Mouse (Mus musculus) subcutaneous adipose tissue, adult 2 months (tissue): ENCODE results near the gene Lct. TPM values are rescaled to one million over a fixed set of nuclear protein-coding genes. Genes with fewer than 3 reads are reported as not detected.

Experiments used
- polyA plus RNA-seq: library from polyadenylated mRNA; depleted of rRNA; stranded (reverse); fragments of >200 nt; gene quantifications from 2 replicates; pipeline ENCODE4 v1.2.3, GENCODE M21; 2012; ENCODE audit warnings: low replicate concordance; rRNA removed

Gene Lct
- polyA plus RNA-seq = 0.01 and 0.19 TPM in 2 replicates

GRCm38 (mm10) chr1:128328218-128328617 lies at the start of gene Lct:
Lct (minus strand) TSS chr1:128328318.

GRCm38 (mm10) chr1:128359554-128360376 lies 31.6 kb upstream of the Lct start, which contains the start of gene Mcm6:
Mcm6 (minus strand) TSS chr1:128359664.

GRCm38 (mm10) chr1:128243627-128243995 lies 84.5 kb downstream of the Lct start, which contains the start of gene Ubxn4:
Ubxn4 (plus strand) TSS chr1:128243964.

Other genes with a start within 250 kb of the Lct start
- gene Zranb3, start 225.3 kb downstream of the Lct start, polyA plus RNA-seq = 1.1 and 3.0 TPM in 2 replicates
- gene R3hdm1, start 225.0 kb downstream of the Lct start, polyA plus RNA-seq = 19.9 and 46.5 TPM in 2 replicates
- 22.2 and 26.1 TPM in 2 replicates for gene Ubxn4, start 84.4 kb downstream of the Lct start, polyA plus RNA-seq
- 4.4 and 32.5 TPM in 2 replicates for gene Mcm6, start 31.3 kb upstream of the Lct start, polyA plus RNA-seq
- gene Dars, start 89.0 kb upstream of the Lct start, polyA plus RNA-seq = 19.7 and 24.0 TPM in 2 replicates